Mouse (Mus musculus) embryonic facial prominence, embryonic 15.5 days (tissue): ENCODE data around the gene Serpinb1b. TPM values are rescaled to one million over a fixed set of nuclear protein-coding genes. Genes with fewer than 3 reads are reported as not detected.
A peak's percentile ranks its signal among the peaks of the same experiment; 100 is the strongest.
"Not testable (repeated sequence)": the region's sequence is repeated elsewhere in the genome, so short reads cannot be mapped to it uniquely, and the experiment has no call there.

Experiments
- ATAC-seq: fragments of 200-750 bp; cut with Nextera tagmentation; 2 replicates; pipeline ENCODE4 v1.8.0; 2017; ENCODE audit warnings: low read depth, moderate TSS enrichment; ENCODE audit not compliant: insufficient number of reproducible peaks, low FRiP score, low TSS enrichment
- H3K27ac ChIP-seq: fragments of 300-500 bp; sonication (generic); replicated peaks from 2 replicates; pipeline ENCODE4 v1.5.1; 2015; ENCODE audit warnings: mild to moderate bottlenecking, inconsistent platforms
- H3K27me3 ChIP-seq: fragments of 300-500 bp; sonication (generic); 2 replicates; pipeline ENCODE4 v1.6.1; 2015; ENCODE audit warnings: inconsistent platforms
- H3K36me3 ChIP-seq: fragments of 300-500 bp; sonication (generic); 2 replicates; pipeline ENCODE4 v1.6.1; 2015; ENCODE audit warnings: mild to moderate bottlenecking, inconsistent platforms
- H3K4me1 ChIP-seq: fragments of 300-500 bp; sonication (generic); 2 replicates; pipeline ENCODE4 v1.6.1; 2015; ENCODE audit warnings: inconsistent platforms
- H3K4me2 ChIP-seq: fragments of 300-500 bp; sonication (generic); replicated peaks from 2 replicates; pipeline ENCODE4 v1.6.1; 2015; ENCODE audit warnings: mild to moderate bottlenecking, inconsistent platforms
- H3K4me3 ChIP-seq: fragments of 300-500 bp; sonication (generic); replicated peaks from 2 replicates; pipeline ENCODE4 v1.5.1; 2015; ENCODE audit warnings: mild to moderate bottlenecking, inconsistent platforms
- H3K9ac ChIP-seq: fragments of 300-500 bp; sonication (generic); 2 replicates; pipeline ENCODE4 v1.6.1; 2015; ENCODE audit warnings: inconsistent platforms
- H3K9me3 ChIP-seq: fragments of 300-500 bp; sonication (generic); replicated peaks from 2 replicates; pipeline ENCODE4 v1.6.1; 2016; ENCODE audit warnings: inconsistent platforms
- WGBS: fragments of 180-500 bp; shearing (Covaris S2); methylation state at CpG from one replicate; pipeline ENCODE4 v1.1.7; 2015; 5-methylcytosine and 5-hydroxymethylcytosine counted together
- polyA plus RNA-seq: library from polyadenylated mRNA; unstranded; fragments of >200 nt; fragmentation: Nextera tagmentation; extraction: Ambion mirVana; gene quantifications from 2 replicates; pipeline ENCODE4 v1.2.1, GENCODE M21; 2015

Gene Serpinb1b
- polyA plus RNA-seq = 2.2 and 3.2 TPM in 2 replicates

GRCm38 (mm10) chr13:33078056-33078705 is at the start of gene Serpinb1b:
TSS of gene Serpinb1b (plus strand) at chr13:33078575.
- Histone ChIP-seq H3K36me3 (no peaks in the 10 kb centered on the region), H3K4me2 (peak within 1 kb of the TSS; percentile 34), H3K9ac (no peak within 1 kb of the TSS), H3K27ac (peak within 1 kb of the TSS; percentile 44), H3K27me3 (no peaks in the 10 kb centered on the region), H3K4me3 (no peak within 1 kb of the TSS), H3K4me1 (no peaks in the 10 kb centered on the region), H3K9me3 (no peaks in the 10 kb centered on the region)
- peak; percentile 69; the same call in 1 of the 2 replicates for ATAC-seq
- 24% methylated on average over 3 of the region's 3 CpGs for WGBS

- H3K27me3 ChIP-seq, H3K9ac ChIP-seq, H3K4me2 ChIP-seq, H3K27ac ChIP-seq, H3K4me1 ChIP-seq, ATAC-seq, H3K36me3 ChIP-seq, H3K9me3 ChIP-seq, H3K4me3 ChIP-seq: not testable (repeated sequence)
- 96% methylated on average over 2 of the region's 2 CpGs for WGBS
Measured at GRCm38 (mm10) chr13:33029478-33029877, 48.9 kb upstream of the Serpinb1b start.

GRCm38 (mm10) chr13:33030281-33030680 is 48.1 kb upstream of the Serpinb1b start:
- Histone ChIP-seq H3K36me3 (no peaks in the 10 kb centered on the region), H3K9me3 (no peaks in the 10 kb centered on the region), H3K9ac (no peak overlapping the region), H3K4me1 (no peaks in the 10 kb centered on the region), H3K4me3 (no peak overlapping the region), H3K27me3 (no peaks in the 10 kb centered on the region), H3K27ac (no peak overlapping the region), H3K4me2 (no peak overlapping the region)
- 70% methylated on average over 3 of the region's 3 CpGs for WGBS
- ATAC-seq = no peak

- Histone ChIP-seq H3K4me1 (no peaks in the 10 kb centered on the region), H3K4me2 (no peak overlapping the region), H3K36me3 (no peaks in the 10 kb centered on the region), H3K27ac (no peak overlapping the region), H3K9ac (no peak overlapping the region), H3K27me3 (no peaks in the 10 kb centered on the region), H3K4me3 (no peak overlapping the region), H3K9me3 (no peaks in the 10 kb centered on the region)
- ATAC-seq = no peak
- 40% methylated on average over 1 of the region's 1 CpGs for WGBS
Measured at GRCm38 (mm10) chr13:33035506-33035905, 42.9 kb upstream of the Serpinb1b start.

GRCm38 (mm10) chr13:33043542-33043941 is 34.8 kb upstream of the Serpinb1b start:
- no peaks in the 10 kb centered on the region for H3K9me3 ChIP-seq
- no peaks in the 10 kb centered on the region for H3K27me3 ChIP-seq
- no peak overlapping the region for H3K27ac ChIP-seq
- ATAC-seq = no peak
- no peak overlapping the region for H3K4me3 ChIP-seq
- no peak overlapping the region for H3K9ac ChIP-seq
- no peaks in the 10 kb centered on the region for H3K4me1 ChIP-seq
- H3K36me3 ChIP-seq = no peaks in the 10 kb centered on the region
- 91% methylated on average over 3 of the region's 3 CpGs for WGBS
- H3K4me2 ChIP-seq = no peak overlapping the region

GRCm38 (mm10) chr13:33047234-33047633 is 31.1 kb upstream of the Serpinb1b start:
- ATAC-seq = no peak
- Histone ChIP-seq H3K9me3 (no peaks in the 10 kb centered on the region), H3K36me3 (no peaks in the 10 kb centered on the region), H3K27me3 (no peaks in the 10 kb centered on the region), H3K4me3 (no peak overlapping the region), H3K27ac (no peak overlapping the region), H3K4me2 (no peak overlapping the region), H3K9ac (no peak overlapping the region), H3K4me1 (no peaks in the 10 kb centered on the region)
- WGBS = 87% methylated on average over 2 of the region's 2 CpGs

GRCm38 (mm10) chr13:33048187-33048586 is 30.2 kb upstream of the Serpinb1b start:
- no peaks in the 10 kb centered on the region for H3K36me3 ChIP-seq
- H3K27ac ChIP-seq = no peak overlapping the region
- H3K9ac ChIP-seq = no peak overlapping the region
- ATAC-seq = no peak
- H3K4me2 ChIP-seq = no peak overlapping the region
- H3K9me3 ChIP-seq = no peaks in the 10 kb centered on the region
- no peaks in the 10 kb centered on the region for H3K27me3 ChIP-seq
- H3K4me3 ChIP-seq = no peak overlapping the region
- WGBS = 78% methylated on average over 4 of the region's 4 CpGs
- no peaks in the 10 kb centered on the region for H3K4me1 ChIP-seq

- ATAC-seq = no peak
- no peaks in the 10 kb centered on the region for H3K4me1 ChIP-seq
- H3K27me3 ChIP-seq = no peaks in the 10 kb centered on the region
- H3K4me2 ChIP-seq = no peak overlapping the region
- no peak overlapping the region for H3K27ac ChIP-seq
- H3K9me3 ChIP-seq = no peaks in the 10 kb centered on the region
- H3K4me3 ChIP-seq = no peak overlapping the region
- H3K9ac ChIP-seq = no peak overlapping the region
- WGBS = 38% methylated on average over 3 of the region's 3 CpGs
- no peaks in the 10 kb centered on the region for H3K36me3 ChIP-seq
Measured at GRCm38 (mm10) chr13:33051697-33052096, 26.7 kb upstream of the Serpinb1b start.

- Histone ChIP-seq H3K4me1 (no peaks in the 10 kb centered on the region), H3K9me3 (no peaks in the 10 kb centered on the region), H3K36me3 (no peaks in the 10 kb centered on the region), H3K27me3 (no peaks in the 10 kb centered on the region), H3K9ac (no peak overlapping the region), H3K4me2 (no peak overlapping the region), H3K4me3 (no peak overlapping the region), H3K27ac (no peak overlapping the region)
- 68% methylated on average over 1 of the region's 1 CpGs for WGBS
- ATAC-seq = no peak
Measured at GRCm38 (mm10) chr13:33063048-33063447, 15.3 kb upstream of the Serpinb1b start.

GRCm38 (mm10) chr13:33067387-33067977 is 10.9 kb upstream of the Serpinb1b start:
- no peak overlapping the region for H3K9ac ChIP-seq
- no peaks in the 10 kb centered on the region for H3K27me3 ChIP-seq
- WGBS = 50% methylated on average over 1 of the region's 1 CpGs
- no peak overlapping the region for H3K4me2 ChIP-seq
- no peaks in the 10 kb centered on the region for H3K4me1 ChIP-seq
- H3K9me3 ChIP-seq = no peaks in the 10 kb centered on the region
- peak overlapping the region; percentile 31 for H3K27ac ChIP-seq
- no peak for ATAC-seq
- no peaks in the 10 kb centered on the region for H3K36me3 ChIP-seq
- H3K4me3 ChIP-seq = no peak overlapping the region

GRCm38 (mm10) chr13:33068164-33068563 is 10.2 kb upstream of the Serpinb1b start:
- H3K36me3 ChIP-seq = no peaks in the 10 kb centered on the region
- H3K9ac ChIP-seq = no peak overlapping the region
- WGBS = 81% methylated on average over 3 of the region's 3 CpGs
- no peaks in the 10 kb centered on the region for H3K4me1 ChIP-seq
- H3K9me3 ChIP-seq = no peaks in the 10 kb centered on the region
- no peaks in the 10 kb centered on the region for H3K27me3 ChIP-seq
- no peak overlapping the region for H3K4me2 ChIP-seq
- H3K27ac ChIP-seq = peak overlapping the region; percentile 31; the same call in 1 of the 2 replicates
- H3K4me3 ChIP-seq = no peak overlapping the region
- ATAC-seq = no peak

GRCm38 (mm10) chr13:33071776-33072175 is 6.6 kb upstream of the Serpinb1b start:
- ATAC-seq = no peak
- Histone ChIP-seq H3K4me1 (no peaks in the 10 kb centered on the region), H3K27ac (no peak overlapping the region), H3K27me3 (no peaks in the 10 kb centered on the region), H3K4me2 (no peak overlapping the region), H3K36me3 (no peaks in the 10 kb centered on the region), H3K4me3 (no peak overlapping the region), H3K9me3 (no peaks in the 10 kb centered on the region), H3K9ac (no peak overlapping the region)
- WGBS = 76% methylated on average over 5 of the region's 5 CpGs
